Mouse (Mus musculus) Patski (cell line): ENCODE data around the gene Xirp1. TPM values are rescaled to one million over a fixed set of nuclear protein-coding genes. Genes with fewer than 3 reads are reported as not detected.
A peak's percentile ranks its signal among the peaks of the same experiment; 100 is the strongest.

ENCODE experiments used
- ATAC-seq: fragments of 100-300 bp; one replicate; pipeline ENCODE4 v1.8.0; 2021
- CTCF ChIA-PET: fragments of 350-600 bp; sonication (Branson Sonifier 250); formaldehyde crosslinking; loops from one replicate; lab custom pipeline; 2022; ENCODE audit warnings: inconsistent platforms; lab: Charles Lee
- POLR2A ChIA-PET: fragments of 350-600 bp; sonication (Branson Sonifier 250); formaldehyde crosslinking; loops from one replicate; lab custom pipeline; 2022; ENCODE audit warnings: antibody characterized with exemption, inconsistent platforms; lab: Charles Lee
- DNase-seq: peaks from one replicate; pipeline ENCODE4 v3.0.0-alpha.2; 2011; ENCODE audit warnings: low read depth, low spot score
- H3K27me3 ChIP-seq: fragments of 371-371 bp; one replicate; pipeline ENCODE4 v1.5.1; 2021
- CTCF ChIP-seq: fragments of 100-300 bp; IDR thresholded peaks from one replicate; pipeline ENCODE4 v1.5.1; 2021
- in situ Hi-C: fragments of 300-500 bp; cut with MboI; formaldehyde crosslinking; loops from 3 replicates; pipeline ENCODE4 v1.11.1; 2018; ENCODE audit warnings: low pct_unique_long_range_greater_than_20kb, mixed read lengths
- polyA plus RNA-seq: library from polyadenylated mRNA; unstranded; gene quantifications from one replicate; pipeline ENCODE4 v1.2.3, GENCODE M21; 2021

Gene Xirp1
- polyA plus RNA-seq, 1 experiment from 2014 or later = 0.04 TPM

DNA sequence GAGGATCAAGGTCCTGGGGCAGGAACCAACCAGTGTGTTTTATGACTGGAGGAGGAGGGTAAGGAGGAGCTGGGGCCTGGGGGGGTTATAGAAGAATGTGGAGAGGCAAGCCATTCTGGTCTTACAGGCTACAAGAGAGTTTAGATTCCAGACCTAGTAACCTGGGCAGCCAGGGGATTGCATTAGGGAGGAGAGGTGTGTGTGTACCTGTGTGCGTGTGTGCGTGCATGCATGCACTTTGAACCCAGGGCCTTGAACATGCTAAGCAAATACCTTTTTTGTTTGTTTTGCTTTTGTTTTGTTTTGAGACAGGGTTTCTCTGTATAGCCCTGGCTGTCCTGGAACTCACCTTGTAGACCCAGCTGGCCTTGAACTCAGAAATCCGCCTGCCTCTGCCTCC lies 13.5 kb downstream of the Xirp1 start:
- CTCF ChIA-PET = interaction anchor here (1.6 kb wide), 1 partner anchor 73 kb away, joined by 3 read pairs; the partner anchor contains the start of genes Gorasp1 and Ttc21a
- ATAC-seq (no peak), DNase-seq (no peak)
- no peaks in the 10 kb centered on the region for H3K27me3 ChIP-seq
- in situ Hi-C loops = loop anchor here (5.0 kb wide), 1 partner anchor 38 kb away; no protein-coding TSS in a partner anchor
- no peak for TF ChIP-seq CTCF
- POLR2A ChIA-PET = interaction anchor here (0.7 kb wide), 1 partner anchor 27 kb away, joined by 3 read pairs; no protein-coding TSS in a partner anchor

DNA sequence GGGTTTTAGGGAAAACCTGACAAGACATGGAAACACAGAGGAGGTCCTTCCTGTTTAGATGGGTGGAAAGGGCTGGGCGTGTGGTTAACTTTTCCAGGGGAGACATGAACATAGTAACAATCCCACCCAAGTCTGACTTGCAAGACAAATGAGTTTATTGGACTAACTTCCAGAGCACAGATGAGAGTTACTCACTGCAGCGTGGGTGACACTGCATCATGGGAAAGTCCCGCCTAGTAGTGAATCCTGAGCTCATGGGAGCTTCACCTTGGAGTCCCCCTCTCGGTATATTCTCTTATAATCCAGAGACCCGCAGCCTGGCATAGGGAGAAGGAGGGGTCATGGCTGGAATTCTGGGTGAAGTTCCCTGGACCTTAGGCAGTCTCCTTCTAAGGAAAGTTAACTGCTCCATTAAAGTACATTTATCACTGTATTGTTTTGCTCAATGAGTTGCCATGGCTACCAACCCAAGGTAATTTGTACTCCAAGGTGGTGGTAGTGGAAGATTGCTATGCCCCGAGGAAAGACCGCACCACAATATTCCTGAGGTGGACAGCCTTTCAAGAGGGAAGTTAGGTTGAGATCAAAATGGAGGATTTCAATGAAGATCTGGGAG lies 14.1 kb downstream of the Xirp1 start:
- in situ Hi-C loops = no loop called here
- H3K27me3 ChIP-seq = no peaks in the 10 kb centered on the region
- no peak for TF ChIP-seq CTCF
- ChIA-PET CTCF (interaction anchor here (0.8 to 1.6 kb wide), 2 partner anchors 9 to 72 kb away, joined by 3 read pairs; partner anchors contain the start of genes Gorasp1 and Ttc21a), POLR2A (no interaction called here)
- no peak for DNase-seq
- ATAC-seq = no peak

DNA sequence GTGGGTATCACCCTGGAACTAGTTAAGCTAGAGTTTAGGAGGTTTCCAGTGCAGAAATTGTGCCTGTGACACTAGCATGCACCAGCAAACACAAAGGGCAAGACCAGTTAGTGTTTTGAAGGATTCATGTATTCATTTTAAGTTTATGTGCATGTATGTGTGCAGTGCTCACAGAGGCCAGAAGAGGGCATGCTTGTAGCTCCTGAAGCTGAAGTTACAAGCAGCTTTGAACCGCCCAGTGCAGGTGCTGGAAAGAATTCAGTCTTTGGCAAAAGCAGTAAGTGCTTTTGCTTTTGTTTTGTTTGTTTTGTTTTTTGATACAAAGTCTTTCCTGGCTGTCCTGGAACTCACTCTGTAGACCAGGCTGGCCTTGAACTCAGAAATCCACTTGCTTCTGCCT lies 15.6 kb downstream of the Xirp1 start:
- DNase-seq (no peak), ATAC-seq (no peak)
- POLR2A ChIA-PET = no interaction called here
- no peak for TF ChIP-seq CTCF
- CTCF ChIA-PET = interaction anchor here (0.9 kb wide), 1 partner anchor 8 kb away, joined by 3 read pairs; no protein-coding TSS in a partner anchor
- in situ Hi-C loops = no loop called here
- no peaks in the 10 kb centered on the region for H3K27me3 ChIP-seq

DNA sequence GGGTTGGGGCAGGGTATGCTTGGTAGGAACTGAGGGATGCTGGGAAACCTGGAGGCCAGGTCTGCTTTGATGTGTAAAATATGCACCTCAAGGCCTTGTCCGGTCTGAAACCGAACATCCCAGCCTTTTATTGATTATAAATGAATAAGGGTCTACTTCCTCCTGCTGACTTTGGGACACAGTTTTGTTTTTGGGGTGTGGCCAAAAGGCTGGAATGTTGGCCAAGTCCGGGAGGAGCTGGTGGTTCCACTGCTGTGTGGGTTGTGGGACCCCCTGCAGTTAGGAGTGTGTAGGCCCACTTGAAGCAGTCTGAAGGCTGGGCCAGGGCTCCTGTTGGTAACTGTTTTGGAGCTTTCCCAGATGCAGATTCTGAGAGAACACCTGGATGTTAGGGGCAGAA lies 17.5 kb downstream of the Xirp1 start:
- no peak for TF ChIP-seq CTCF
- no peak for DNase-seq
- ChIA-PET POLR2A (no interaction called here), CTCF (no interaction called here)
- ATAC-seq = no peak
- in situ Hi-C loops = no loop called here
- H3K27me3 ChIP-seq = no peaks in the 10 kb centered on the region

DNA sequence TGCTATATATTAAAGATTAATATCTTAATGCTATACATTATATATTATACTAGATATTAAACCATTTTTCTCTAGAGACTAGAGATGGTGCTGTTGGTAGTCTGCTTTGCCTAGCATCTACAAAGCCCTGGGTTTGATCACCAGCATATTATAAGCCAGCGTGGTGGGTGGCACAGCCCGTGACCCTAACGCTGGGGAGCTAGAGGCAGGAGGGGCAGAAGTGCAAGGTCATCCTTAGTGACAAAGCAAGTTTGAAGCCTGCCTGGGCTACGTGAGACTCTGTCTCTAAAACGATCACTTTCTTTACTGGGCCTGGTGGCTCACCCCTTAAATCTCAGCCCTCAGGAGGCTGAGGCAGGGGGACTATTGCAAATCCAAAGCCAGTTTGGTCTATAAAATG lies 20.5 kb downstream of the Xirp1 start:
- DNase-seq (no peak), ATAC-seq (no peak)
- in situ Hi-C loops = no loop called here
- POLR2A ChIA-PET = no interaction called here
- CTCF ChIA-PET = no interaction called here
- H3K27me3 ChIP-seq = no peaks in the 10 kb centered on the region
- no peak for TF ChIP-seq CTCF

DNA sequence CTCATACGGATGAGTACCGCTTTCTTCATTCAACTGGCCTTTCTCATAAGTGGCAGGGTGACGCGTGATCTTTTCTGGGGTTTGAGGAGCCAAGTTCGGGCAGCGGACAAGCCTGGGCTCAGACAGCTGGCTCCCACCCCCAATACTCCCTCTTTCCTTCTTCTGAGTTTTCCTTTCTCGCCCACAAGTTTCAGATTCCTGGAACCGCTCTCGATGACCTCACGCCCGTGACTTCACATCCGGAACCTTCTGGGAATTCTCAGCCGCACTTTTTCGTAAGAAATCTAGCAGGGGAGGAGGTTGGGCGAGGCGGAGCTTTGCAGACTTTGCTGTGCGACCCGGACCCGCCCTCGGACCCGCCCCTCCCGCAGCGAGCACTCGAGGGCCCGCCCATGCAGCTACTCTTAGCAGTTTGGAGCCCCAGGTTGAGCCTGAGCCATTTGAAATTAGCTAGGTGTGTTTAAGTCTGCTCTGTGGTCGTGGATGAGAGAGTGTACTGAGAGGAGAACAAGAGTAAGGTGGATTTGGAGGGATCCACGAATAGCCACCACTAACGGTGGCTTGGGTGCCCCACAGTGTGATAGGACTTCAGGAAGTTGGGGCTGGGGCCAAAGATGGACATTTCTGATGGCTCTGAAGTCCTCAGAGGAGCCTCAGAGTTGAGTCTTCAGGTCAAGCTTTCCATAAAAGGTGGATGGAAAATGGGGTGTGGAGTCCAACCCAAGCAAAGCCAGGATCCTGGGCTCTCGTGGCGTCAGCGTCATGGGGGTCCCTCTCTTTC lies 21.3 kb downstream of the Xirp1 start:
- H3K27me3 ChIP-seq = no peaks in the 10 kb centered on the region
- no peak for TF ChIP-seq CTCF
- in situ Hi-C loops = no loop called here
- ATAC-seq (peak; percentile 87), DNase-seq (no peak)
- ChIA-PET CTCF (no interaction called here), POLR2A (interaction anchor here (0.9 kb wide), 2 partner anchors 9 to 24 kb away, joined by 3 read pairs; no protein-coding TSS in a partner anchor)

DNA sequence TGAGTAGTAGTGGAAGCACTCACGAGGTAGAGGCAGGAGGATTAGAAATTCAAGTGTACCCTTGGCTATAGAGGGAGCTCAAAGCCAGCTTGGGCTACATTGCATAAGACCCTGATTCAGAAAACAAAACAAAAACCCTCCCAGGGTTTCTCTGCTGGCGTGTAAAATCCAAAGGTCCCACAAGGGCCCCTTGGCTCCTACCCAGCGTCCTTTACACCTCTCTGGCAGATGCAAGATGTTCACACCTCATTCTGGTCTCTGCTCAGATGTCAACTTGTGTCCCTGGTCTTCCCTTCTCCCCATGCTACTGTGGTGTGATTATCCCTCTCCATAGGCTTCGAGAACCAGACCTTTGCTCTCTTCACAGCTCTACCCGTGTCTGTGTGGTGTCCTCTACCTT lies 22.6 kb downstream of the Xirp1 start:
- no peak for TF ChIP-seq CTCF
- ChIA-PET CTCF (interaction anchor here (0.7 to 1.1 kb wide), 2 partner anchors 8 to 11 kb away, joined by 3 read pairs; no protein-coding TSS in a partner anchor), POLR2A (no interaction called here)
- in situ Hi-C loops = no loop called here
- DNase-seq (no peak), ATAC-seq (no peak)
- H3K27me3 ChIP-seq = no peaks in the 10 kb centered on the region

DNA sequence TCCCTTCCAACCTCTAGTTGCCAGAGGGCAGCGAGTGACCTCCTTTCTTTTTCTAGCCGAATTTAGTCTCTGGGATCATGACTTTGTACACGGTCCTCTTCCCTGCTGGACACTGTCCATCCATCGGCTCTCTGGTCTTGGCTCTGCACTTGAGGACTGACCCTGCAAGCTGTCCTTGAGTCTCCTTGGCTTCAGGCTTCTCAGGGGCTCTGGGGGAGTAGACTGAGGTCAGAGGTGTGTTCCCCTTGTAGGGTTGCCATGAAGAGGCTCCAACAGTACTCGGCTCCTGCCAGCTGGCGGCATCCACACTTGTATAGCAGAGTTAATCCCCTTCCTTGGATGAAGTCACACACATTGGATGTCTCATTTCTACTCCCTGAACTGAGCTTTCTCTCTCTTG lies 23.8 kb downstream of the Xirp1 start:
- ATAC-seq = no peak
- TF ChIP-seq CTCF = no peak
- no peak for DNase-seq
- ChIA-PET CTCF (interaction anchor here (1.0 to 1.7 kb wide), 3 partner anchors 9 to 15 kb away, joined by 3 read pairs; partner anchors contain the start of gene Csrnp1), POLR2A (no interaction called here)
- H3K27me3 ChIP-seq = no peaks in the 10 kb centered on the region
- in situ Hi-C loops = no loop called here

DNA sequence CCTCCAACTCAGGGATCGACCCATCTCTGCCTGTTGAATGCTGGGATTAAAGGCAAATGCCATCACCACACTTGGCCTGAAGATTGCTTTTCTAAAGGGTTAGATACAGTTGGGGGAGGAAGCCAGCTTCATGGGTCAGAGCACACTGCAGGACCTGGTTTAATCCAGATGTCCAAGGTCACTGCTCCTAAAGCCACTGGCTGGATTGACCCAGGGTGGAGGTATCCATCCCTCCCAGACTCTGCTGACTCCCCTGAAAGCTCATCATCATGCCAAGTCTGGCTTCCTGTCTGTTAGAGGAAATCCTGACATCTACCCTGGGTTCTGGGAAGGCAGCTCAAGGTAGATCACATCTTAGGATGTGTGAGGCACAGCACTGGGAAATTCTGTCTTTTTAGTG lies 24.6 kb downstream of the Xirp1 start:
- ATAC-seq (no peak), DNase-seq (no peak)
- in situ Hi-C loops = no loop called here
- H3K27me3 ChIP-seq = no peaks in the 10 kb centered on the region
- ChIA-PET POLR2A (no interaction called here), CTCF (interaction anchor here (1.0 to 1.7 kb wide), 2 partner anchors 9 to 14 kb away, joined by 3 read pairs; partner anchors contain the start of gene Csrnp1)
- no peak for TF ChIP-seq CTCF

DNA sequence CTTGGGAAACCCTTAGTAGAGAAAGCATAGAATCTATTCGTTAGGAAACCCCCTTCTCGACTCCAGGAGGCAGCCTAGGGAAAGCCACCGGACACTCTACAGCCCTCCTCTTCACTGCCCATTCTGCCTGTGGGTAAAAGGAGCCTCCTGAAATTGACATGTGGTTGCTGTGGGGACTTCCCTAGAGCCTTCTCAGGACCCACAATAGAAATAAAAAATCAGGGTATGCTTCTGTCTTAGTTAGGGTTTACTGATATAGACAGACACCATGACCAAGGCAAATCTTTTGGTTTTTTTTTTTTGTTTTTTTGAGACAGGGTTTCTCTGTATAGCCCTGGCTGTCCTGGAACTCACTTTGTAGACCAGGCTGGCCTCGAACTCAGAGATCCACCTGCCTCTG lies 27.3 kb downstream of the Xirp1 start:
- no peaks in the 10 kb centered on the region for H3K27me3 ChIP-seq
- ATAC-seq (no peak), DNase-seq (no peak)
- in situ Hi-C loops = no loop called here
- ChIA-PET POLR2A (no interaction called here), CTCF (no interaction called here)
- TF ChIP-seq CTCF = no peak

DNA sequence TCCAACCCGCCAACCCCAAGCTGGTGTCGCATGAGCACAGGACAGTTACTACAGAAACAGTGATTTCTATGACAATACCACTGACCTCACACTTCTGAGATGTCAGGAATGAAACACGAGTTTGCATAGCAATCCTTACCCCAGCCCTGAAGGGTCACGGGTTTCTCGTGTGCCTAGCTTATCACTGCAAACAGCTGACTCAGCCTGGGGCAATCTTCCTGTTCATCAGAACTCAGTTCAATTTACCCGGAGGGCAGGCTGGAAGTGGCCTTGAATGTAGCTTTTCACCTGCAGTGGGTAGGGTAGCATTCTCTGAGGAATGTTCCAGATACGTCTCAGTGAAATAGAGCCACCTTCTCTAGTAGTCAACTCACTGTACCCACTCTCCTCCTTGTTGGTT lies 29.2 kb downstream of the Xirp1 start:
- no peak for ATAC-seq
- POLR2A ChIA-PET = interaction anchor here (0.7 kb wide), 2 partner anchors 14 to 81 kb away, joined by 3 read pairs; no protein-coding TSS in a partner anchor
- CTCF ChIA-PET = no interaction called here

More for the DNA sequence above, 29.2 kb downstream of the Xirp1 start:
- no peak for TF ChIP-seq CTCF
- DNase-seq = no peak
- in situ Hi-C loops = no loop called here
- no peaks in the 10 kb centered on the region for H3K27me3 ChIP-seq
